Mouse (Mus musculus) spleen, adult 2 months (tissue): ENCODE measurements around the gene Xpnpep2.

ENCODE experiments used
- CTCF ChIP-seq: fragments of 200-500 bp; IDR thresholded peaks from 2 replicates; pipeline ENCODE4 v1.5.1; 2011; ENCODE audit warnings: mild to moderate bottlenecking, inconsistent platforms; ENCODE audit not compliant: insufficient read depth, insufficient read length, insufficient replicate concordance; ENCODE audit errors: extremely low read depth
- POLR2A ChIP-seq: fragments of 200-500 bp; IDR thresholded peaks from 2 replicates; pipeline ENCODE4 v1.6.1; 2011; ENCODE audit warnings: low read depth, low read length, inconsistent platforms

DNA sequence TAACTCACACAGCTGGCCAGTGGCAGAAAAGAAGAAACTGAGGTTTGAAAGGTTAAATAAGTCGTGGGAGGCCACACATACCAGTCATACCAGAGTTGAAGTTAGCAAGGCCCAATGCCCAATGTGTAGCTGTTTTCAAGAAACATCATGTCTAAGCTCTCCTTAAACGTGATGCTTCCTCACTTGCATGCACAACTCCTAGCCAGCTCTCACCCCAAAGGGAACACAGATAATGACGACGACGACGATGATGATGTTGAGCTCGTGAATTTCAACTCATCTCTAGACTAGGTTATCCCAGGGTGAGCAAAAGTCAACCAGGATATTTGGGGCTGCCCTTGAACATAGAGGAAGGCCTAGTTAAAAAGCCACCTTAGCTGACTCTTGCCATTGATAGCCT, 43.6 kb downstream of the Xpnpep2 start:
- no peak for TF ChIP-seq POLR2A
- no peak for TF ChIP-seq CTCF
